Mouse (Mus musculus): ENCODE measurements at regions not wholly inside any gene's neighbourhood (a gene's known extent, or its start where the extent isn't known, plus 50 kb on each side); places are given as distances from the start of the nearest gene placed in this dataset.

DNA sequence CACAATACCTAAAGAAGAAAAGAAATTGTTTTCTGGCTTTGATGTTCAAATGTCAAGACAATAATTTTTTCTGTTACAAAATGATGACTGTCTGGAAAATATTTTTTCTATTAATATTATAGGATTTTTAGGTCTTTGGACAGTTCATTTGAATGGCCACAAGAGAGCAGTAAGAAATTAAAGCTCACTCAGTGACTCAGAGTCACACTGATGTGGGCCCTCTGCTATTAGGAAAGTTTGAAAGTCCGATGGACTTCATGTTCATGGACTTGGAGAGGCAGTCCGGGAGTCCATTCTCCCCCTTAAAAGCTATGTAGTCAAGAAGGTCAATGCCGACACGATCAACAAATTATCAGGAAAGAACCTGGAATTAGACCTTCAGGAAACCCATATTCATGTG lies 657.0 kb downstream of the Mecom start:
- DNase-seq (ENCODE audit: low read depth, low spot score) = no peak

DNA sequence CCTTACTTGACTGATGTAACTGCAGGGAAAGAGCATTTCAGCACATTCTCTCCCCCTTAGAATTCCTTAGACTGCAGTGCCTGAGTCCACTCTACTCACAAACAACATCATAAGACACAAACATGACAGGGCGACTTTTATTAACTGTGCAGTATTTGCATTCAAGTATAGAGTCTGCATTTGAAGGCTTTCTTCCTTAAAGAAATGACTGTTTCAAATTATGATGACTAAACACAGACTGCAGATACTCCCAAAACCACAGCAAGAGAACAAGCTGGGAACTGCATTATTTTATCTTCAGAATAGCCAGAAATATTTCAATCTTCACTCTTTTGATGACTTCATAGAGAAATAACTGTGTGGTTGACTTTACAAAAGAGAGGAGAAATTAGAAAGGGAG lies 657.5 kb downstream of the Mecom start:
- DNase-seq (ENCODE audit: low read depth, low spot score) = no peak

DNA sequence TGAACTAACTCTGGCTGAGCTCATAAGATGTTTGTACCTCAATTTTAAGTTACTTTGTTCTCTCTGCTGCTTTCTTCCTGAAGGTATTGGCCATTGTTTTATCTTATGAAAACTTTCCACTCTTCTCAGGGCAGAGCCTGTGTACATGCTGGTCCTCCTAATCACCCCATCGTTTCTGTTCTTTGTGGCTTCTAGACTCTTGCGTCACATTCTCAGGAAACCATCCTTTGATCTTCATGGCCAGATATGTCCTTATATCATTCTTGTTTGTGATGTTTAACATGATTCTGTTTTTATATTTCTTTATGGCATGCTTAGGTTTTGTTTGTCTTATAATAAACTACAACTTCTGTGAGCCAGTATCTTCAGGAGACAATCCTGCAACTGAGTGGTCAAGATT lies 658.2 kb downstream of the Mecom start:
- DNase-seq (ENCODE audit: low read depth, low spot score) = no peak

DNA sequence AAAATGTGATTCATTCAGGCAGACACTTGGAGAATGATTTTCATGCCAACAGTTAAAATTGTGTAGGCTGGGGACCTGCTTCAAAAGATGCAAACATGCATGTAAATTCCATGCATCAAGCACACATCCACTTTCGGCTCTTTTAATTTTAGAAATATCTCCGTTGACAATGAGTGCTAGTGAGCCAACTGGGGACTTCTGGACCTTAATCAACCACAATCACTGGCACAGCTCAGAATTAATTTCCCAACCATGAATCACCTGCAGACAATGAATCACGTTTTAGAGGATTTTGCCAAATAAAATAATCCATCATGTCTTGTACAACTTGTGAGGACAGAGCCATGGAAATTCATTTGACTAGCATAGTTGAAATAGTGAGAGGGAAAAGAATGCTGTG lies 667.8 kb downstream of the Mecom start:
- peak; percentile 5 for DNase-seq (ENCODE audit: low read depth, low spot score)

DNA sequence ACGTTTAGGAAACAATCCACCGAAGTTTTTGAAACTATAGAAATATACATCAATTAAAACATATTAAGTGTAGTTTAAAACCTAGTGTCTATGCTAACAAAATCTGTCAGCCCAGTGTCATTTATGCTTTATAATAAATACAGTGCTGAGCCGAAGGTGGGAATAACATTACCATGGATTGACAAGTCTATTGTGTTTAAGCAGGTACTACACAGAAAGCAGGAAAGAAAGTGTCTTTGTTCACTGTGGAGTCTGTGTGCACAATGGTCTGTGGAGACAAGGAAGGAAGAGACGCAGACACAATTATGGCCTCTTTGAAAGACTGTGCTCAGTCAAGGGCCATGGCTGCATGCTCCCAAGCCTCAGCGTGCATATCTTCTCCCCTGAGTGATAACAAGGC lies 672.0 kb downstream of the Mecom start:
- DNase-seq (ENCODE audit: low read depth, low spot score) = no peak

DNA sequence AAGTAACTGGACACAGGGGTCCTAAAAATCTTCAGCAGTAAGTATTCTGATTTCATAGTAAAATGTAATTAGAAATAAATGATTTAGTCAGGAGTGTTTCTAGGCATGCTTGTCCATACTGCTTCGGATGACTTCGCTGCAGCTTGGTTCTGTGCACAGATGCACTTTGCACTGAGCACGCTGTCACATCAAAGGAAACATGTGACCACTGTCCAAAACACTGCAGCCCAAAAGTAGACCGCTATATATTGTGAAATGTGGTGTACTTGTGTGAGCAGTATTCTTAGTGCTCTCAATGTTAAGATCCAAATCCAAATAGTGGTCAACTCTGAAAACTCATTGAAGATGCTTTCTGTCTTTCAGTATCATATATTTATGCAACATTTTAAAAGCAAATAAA lies 685.4 kb downstream of the Mecom start:
- no peak for DNase-seq (ENCODE audit: low read depth, low spot score)

DNA sequence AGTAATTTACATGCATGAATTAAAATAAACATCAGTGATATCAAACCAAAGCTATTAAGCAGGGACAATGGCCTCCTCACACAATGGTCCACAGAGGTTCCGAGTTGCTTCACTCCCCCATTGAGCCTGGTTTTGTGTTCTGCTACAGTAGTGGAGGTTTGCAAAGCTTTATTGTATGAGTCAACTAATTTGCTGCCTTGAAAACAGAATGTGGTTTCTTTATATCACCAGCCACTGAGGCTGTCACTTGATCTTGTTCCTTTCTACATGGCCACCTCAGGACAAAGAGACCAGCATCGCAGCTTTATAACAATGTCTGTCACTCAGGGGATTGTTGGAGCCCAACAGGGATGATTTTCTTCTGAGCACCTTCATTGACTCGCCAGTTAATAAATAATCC lies 695.3 kb downstream of the Mecom start:
- DNase-seq (ENCODE audit: low read depth, low spot score) = no peak

DNA sequence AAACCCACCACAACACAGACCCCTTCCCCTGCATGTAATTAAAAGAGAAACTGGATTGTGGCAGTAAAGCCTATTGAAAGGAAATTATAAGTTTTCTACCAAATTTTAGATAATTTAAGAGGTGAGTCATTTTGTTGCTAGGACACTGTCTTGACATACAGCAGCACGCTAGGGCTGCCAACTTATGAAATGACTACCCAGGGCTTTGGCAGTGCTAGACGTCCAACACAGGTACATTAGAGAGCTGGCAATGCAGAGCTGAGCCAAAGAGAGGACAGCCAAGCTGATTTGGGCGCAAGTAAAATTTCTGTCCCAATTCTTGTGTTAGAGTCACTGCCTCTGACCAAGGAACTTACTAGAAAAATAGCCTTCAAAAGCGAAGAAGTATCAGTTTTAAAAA lies 712.4 kb downstream of the Mecom start:
- DNase-seq (ENCODE audit: low read depth, low spot score) = no peak

DNA sequence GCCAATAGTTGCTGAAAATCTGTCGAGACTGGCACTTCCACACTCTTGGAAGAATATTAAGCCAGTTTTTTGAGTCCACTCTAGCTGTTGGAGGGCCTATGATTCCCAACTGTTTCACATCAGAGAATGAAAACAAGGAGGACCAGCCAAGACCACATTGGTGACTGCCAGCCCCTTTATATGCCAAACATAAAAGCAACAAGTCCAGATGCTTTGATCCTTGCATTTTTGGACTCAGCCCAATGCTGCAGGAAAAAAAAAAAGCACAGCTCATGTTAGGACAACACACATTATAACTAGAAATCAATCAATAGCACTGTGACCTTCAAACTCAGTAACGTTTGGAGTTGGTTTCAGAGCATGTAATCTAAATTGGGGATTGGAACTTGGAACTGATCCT lies 712.9 kb downstream of the Mecom start:
- DNase-seq (ENCODE audit: low read depth, low spot score) = no peak

DNA sequence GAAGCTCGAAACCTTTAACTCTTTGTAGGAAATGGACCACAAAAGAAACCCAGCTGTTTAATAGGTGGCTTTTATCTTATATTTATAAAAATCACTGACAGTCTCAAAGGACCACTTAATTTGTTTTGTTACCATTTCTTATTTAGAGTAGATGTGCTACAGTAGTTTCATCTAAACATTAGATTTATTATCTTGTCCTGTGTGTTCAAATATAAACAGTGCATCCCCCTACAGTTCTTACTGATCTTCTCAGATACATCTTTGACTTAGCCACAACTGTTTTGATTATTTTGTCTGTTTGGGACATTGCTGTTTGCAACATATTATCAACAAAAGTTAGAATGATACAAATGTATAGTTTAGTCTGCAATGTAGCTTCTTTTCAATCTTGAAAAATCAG lies 716.5 kb downstream of the Mecom start:
- DNase-seq (ENCODE audit: low read depth, low spot score) = no peak

DNA sequence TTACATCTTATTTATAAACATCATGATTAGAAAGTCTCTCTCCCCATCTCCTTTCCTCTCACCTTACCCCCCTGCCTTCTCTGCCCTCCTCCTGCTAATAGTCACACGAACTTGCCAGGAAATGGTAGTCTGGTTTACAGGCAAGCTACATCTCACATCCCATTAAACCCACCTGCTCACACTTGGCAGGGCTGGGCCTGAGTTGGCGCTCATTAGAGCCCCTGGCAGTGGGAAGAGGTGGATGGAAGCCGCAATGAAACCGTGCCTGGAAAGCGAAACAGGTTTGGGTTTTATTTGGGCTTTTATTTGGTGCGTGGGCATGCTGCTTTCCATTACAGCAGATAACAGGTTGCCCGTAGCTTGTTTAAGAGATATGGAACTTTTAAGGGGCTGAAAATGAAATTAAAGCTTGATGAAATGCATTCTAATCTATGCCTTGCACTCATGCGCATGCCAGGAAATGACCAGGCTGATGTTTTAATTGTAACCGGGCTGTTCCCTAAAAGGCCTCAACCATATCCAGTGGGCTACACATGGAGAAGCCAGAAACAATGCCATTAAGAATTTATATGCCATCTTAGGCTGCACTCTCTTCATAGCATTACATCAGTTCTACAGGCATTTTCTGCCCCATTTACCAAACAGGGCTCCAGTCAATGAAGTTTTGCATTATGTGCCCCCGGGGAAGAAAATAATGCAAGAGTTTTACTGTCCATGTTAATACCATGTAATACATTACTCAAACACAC lies 725.0 kb downstream of the Mecom start:
- DNase-seq (ENCODE audit: low read depth, low spot score) = no peak

DNA sequence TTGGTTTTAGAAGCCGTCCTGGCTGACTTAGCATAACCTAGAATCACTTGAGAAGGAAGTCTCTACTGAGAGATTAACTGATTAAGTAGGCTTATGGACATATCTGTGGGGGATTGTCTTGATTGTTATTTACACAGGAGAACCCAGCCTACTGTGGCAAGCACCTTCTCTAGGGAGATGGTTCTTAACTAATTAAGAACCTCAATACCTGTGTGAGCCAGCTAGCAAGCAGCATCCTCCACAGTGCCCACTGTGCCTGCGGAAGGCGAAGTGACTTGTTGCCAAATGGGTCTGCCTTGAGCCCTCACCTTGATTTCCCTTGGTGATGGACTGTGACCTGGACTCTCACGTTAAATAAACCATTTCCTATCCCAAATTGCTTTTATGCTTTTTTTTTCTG lies 730.8 kb downstream of the Mecom start:
- no peak for DNase-seq (ENCODE audit: low read depth, low spot score)

DNA sequence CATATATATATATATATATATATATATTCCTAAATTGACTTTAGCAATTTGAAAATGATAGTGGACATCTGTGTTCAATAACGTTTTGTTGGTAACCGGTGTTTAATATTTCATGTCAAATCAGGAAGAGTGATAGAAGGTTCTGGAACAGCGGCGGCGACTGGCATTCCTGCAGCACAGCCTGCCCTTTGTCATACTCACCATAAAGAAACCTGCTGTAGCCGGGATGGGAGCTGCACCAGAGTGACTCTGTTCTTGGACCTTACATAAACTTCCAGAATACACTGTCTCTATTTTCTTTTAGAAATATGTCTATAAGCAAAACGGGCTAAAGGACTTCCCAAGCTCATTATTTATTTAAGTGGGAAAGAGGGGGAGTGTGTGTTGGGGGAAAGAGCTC lies 731.5 kb downstream of the Egfem1 start:
- no peak for DNase-seq (ENCODE audit: low read depth, low spot score)

DNA sequence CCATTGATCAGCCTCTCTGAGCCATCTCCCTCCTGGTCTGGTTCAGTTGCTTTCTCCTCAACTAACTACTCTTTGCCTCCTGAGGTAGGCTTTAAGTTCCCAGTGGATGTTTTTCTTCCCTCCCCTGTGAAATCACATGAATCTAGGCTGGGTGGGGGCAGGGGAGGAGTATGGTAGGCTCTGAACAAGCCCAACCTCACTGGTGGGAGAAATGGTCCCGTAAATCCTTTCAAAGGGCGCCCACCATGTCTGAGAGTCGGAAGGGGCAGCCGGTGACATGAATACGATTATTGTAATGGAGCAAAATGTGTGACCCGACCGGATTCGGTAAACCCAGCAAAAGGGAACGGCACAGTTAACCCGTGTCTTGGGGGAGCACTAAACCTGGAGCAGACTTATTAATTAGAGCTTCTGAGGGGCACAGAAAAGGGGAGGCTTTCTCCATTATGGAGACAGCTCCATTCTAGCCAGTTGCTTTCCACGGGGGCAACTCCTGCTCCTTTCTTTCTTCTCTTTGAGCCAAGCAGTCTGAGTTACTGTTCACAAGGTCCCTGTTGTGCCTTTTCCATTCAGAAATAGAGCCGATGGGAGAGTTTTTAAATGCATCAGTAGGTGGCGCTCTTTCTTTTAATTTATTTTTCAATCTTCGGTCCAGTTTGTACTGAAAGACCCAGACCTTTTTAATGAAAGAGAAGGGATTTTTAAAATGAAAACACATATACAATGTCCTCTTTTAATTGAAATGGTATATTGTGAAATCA lies 730.8 kb downstream of the Egfem1 start:
- peak; percentile 44 for DNase-seq (ENCODE audit: low read depth, low spot score)

DNA sequence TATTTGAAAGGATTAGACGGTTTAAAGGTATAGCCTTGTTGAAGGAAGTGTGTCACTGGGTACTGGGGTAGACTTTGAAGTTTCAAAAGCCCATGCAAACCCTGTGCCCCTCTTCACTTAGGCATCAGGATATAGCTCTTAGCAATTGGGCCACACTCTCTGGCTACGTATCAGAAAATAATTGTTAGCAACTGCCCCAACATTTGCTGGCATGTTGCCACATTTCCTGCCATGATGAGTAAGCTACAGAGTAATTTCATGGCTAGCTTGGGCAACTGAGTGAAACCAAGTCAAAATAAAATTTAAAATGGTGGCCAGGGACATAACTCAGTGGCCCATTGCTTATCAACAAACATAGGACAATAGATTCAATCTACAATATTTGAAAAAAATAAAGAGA lies 724.2 kb downstream of the Egfem1 start:
- DNase-seq (ENCODE audit: low read depth, low spot score) = no peak

DNA sequence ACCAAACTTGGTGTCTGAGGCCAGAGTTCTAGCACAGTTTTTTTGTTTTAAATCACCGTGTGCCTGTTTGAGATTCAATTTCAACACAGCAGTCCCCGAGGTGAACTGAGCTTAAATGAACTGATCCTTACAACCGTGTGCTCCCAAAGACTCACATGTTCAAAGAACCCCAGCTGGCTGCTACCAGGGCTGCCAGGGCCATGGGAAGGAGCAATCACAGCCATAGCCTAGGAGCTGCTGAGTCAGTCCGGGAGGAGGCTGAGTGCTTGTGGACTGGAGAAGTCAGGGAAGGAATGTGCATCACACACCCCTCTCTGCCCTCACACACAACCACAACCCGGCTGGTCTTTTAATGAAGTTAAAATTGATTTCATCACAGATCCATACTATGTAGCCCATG lies 721.6 kb downstream of the Egfem1 start:
- DNase-seq (ENCODE audit: low read depth, low spot score) = no peak

DNA sequence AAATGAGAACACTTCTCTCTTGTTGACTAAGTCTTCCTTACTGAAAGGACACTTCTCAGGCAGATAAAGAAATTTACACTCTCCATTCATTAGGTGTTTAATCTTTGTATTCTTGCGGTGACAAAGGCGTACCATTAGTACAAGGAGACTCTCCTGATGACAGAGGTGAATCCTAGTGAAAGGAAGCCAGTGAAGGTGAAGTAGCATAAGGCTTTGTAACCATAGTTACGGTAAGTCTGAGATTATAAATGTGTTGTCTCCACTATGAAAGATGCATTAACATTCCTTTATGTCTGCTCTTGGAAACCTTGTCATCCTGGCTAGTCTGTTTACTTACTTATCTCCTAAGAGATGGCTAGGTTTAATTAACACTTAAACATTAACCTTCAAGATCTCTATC lies 719.3 kb downstream of the Egfem1 start:
- no peak for DNase-seq (ENCODE audit: low read depth, low spot score)

DNA sequence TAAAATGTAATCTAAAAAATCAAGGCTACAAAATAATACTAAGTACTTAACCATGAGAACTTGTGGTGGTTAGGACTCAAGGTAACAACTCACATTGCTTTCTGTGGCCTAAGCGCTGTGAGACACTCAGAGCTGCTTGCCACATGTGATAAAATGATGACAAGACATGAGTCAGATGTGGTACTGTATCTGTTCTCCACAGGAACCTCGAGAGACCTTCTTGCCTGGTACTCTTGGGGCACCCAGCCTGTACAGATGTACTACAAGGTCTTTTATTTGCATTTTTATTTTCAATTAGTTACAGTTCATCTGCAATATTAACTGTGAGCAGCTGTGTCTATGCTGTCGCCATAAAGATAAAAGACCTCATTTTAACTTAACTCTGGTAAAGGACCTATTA lies 692.5 kb downstream of the Egfem1 start:
- DNase-seq (ENCODE audit: low read depth, low spot score) = no peak

DNA sequence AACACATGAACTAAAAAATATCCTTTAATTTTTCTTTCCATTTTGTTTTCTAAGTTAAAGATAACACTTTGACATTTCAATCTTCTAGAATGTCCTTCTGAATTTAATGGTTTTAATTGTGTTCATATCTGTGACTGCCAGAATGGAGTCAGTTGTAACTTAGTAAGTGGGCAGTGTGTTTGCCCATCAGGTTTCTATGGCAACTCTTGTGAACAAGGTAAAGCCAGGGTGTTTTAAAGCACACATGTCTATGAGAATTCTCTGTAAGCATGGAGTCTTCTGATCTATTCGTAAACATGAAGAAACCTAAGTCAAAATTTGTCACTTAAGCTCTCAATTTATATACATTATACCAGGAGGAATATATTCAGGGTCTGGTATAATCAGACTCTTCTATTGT lies 689.4 kb downstream of the Egfem1 start:
- DNase-seq (ENCODE audit: low read depth, low spot score) = no peak

DNA sequence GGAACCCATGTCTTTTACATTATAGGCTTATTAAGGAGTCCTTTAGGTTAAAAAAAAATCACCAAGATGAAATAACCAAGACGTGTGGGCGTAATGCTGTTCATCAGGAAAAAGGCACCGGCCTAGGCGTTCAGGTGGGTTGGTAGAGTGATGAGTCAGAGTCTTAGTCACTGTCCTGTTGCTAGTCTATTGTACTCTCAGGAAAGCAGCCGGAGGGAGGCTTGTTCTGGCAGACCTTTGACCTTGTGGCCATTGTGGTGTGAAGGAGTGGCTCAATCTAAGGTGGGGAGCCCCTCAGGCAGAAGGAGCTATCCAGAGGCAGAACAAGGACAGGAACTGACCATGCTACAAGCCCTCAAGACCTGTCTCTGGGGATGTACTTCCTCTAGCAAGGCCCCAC lies 686.8 kb downstream of the Egfem1 start:
- DNase-seq (ENCODE audit: low read depth, low spot score) = peak; percentile 27

DNA sequence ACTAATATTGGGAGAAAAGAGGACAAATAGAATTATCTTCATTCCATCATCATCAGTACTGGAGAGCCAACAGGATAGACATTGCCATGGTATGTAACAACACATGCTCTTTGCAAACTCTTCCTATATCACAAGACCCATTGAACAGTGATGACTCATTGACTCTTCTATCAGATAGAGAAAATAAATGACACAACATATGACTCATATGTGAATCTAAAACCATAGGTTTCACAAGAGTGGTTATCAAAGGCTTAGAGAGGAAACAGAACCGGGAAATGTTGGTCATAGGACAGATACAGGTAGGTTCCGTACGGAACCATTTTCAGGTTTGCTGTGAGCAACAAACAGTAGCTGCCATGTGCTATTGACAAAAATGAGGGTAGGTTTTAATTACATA lies 682.2 kb downstream of the Egfem1 start:
- no peak for DNase-seq (ENCODE audit: low read depth, low spot score)

DNA sequence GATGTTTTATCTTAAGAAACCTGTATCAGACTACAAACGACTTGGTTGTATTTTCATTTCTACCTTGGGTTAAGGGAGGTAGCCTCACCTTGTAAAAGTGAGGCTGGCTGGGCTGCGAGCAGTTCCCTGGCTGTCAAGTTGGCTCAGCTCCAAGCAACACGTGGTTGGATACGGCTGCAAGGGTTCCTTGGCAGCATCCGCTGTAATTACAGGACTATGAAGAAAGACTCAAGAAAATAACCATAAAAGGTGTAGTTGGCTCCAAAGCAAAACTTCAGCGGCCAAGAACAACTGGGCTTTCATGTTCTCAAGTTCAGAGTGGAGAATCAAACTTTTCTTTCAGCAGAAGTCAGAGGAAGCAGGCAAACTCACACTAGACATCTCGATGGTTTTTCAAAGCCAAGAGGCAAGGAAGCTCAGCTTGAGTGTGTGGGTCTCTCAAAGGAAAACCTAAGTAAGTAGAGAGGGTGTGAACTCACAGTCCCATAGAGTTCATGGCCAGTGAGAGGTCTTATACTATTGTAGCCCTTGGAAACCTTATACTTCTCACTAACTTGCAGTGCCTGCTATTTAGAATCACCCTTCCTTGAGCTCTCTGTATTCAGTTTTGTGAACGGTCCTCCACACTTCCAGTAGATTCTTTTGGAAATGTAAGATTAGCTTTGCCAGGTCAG lies 676.1 kb downstream of the Egfem1 start:
- peak; percentile 10 for DNase-seq (ENCODE audit: low read depth, low spot score)
